ENCODE assay signal across 9 mouse cellular contexts in genomic region chr7:141562852-141563427, GRCm38 (mm10). TPM values are rescaled to one million over a fixed set of nuclear protein-coding genes. Genes with fewer than 3 reads are reported as not detected.
DNase-seq lines count a peak whose midpoint lies in the region; ATAC-seq and TF ChIP-seq lines count a peak whose summit lies in the region.
"Had no signal": no experiment of that assay in that cellular context is flagged by ENCODE, and none has a peak within 500 bp of the region (broad histone marks: within the 10 kb centered on the region; RNA-seq: fewer than 3 reads in every experiment).

No protein-coding gene starts in this region.

- no peaks in the 10 kb centered on the region for H3K36me3 ChIP-seq in hindbrain, postnatal 0 days (ENCODE audit: insufficient read depth, low read length)
- no peaks in the 10 kb centered on the region for H3K36me3 ChIP-seq in midbrain, embryonic 11.5 days (ENCODE audit: control insufficient read depth, insufficient read depth, low read length)
- H3K36me3 ChIP-seq: G1E had no signal

- peak overlapping the region; percentile 95 for H3K4me3 ChIP-seq in hindbrain, postnatal 0 days (ENCODE audit: low read length)
- H3K4me3 ChIP-seq in midbrain, embryonic 11.5 days (ENCODE audit: low read depth, low read length), result peak overlapping the region; percentile 96

- no peaks in the 10 kb centered on the region for H3K27me3 ChIP-seq in hindbrain, postnatal 0 days (ENCODE audit: insufficient read depth, low read length)
- no peaks in the 10 kb centered on the region for H3K27me3 ChIP-seq in midbrain, embryonic 11.5 days (ENCODE audit: control insufficient read depth, insufficient read depth, low read length)

- H3K9me3 ChIP-seq in hindbrain, postnatal 0 days (ENCODE audit: low read length), result no peaks in the 10 kb centered on the region
- H3K9me3 ChIP-seq in midbrain, embryonic 11.5 days (ENCODE audit: control insufficient read depth, low read length), result no peaks in the 10 kb centered on the region
- H3K9me3 ChIP-seq: G1E had no signal

- intact Hi-C loops in left cerebral cortex, postnatal 14 days (cut with DNase I), result loop anchor here (1.0 kb wide), 1 partner anchor 45 kb away; no protein-coding TSS in a partner anchor

- peak; percentile 39 for ATAC-seq in hindbrain, postnatal 0 days
- ATAC-seq in midbrain, embryonic 11.5 days (ENCODE audit: low FRiP score), result no peak; the same call in 1 of the 2 replicates

- peak overlapping the region; percentile 91 for H3K4me2 ChIP-seq in hindbrain, postnatal 0 days (ENCODE audit: low read depth, low read length)
- peak overlapping the region; percentile 68 for H3K4me2 ChIP-seq in midbrain, embryonic 11.5 days

- peak overlapping the region; percentile 89 for H3K27ac ChIP-seq in hindbrain, postnatal 0 days
- H3K27ac ChIP-seq in midbrain, embryonic 11.5 days (ENCODE audit: low read depth, low read length), result no peak overlapping the region

- 1% methylated on average over 21 of the region's 21 CpGs for WGBS in hindbrain, postnatal 0 days
- under 1% methylated on average over 21 of the region's 21 CpGs for WGBS in midbrain, embryonic 11.5 days

- DNase-seq in layer of hippocampus, adult 11-12 months (ENCODE audit: low spot score), result peak; percentile 51
- DNase-seq in layer of hippocampus, adult 9-10 months (ENCODE audit: low spot score), result no peak
- peak; percentile 44 to 57 for DNase-seq in cerebellum, postnatal 36 days
- DNase-seq in gastrocnemius, adult 8-10 months (ENCODE audit: low spot score in 2 of 2), result peak; percentile 43 to 46
- peak; percentile 66 for DNase-seq in hindbrain, postnatal 0 days (ENCODE audit: low spot score)
- peak; percentile 34 for DNase-seq in left cerebral cortex, postnatal 14 days (ENCODE audit: low spot score in 2 of 2)
- DNase-seq in midbrain, embryonic 11.5 days (ENCODE audit: low spot score, missing footprints), result peak; percentile 94
- peak; percentile 57 to 61 for DNase-seq in spleen, postnatal 10 days (ENCODE audit: low spot score in 2 of 2)

- no peak for TF ChIP-seq CTCF in hindbrain, postnatal 0 days (IDR thresholded peaks at IDR 0.05; ENCODE audit: low read depth)

- H3K4me1 ChIP-seq in hindbrain, postnatal 0 days (ENCODE audit: insufficient read depth, low read length), result peaks cover 14% of the 10 kb centered on the region
- peaks cover 13% of the 10 kb centered on the region for H3K4me1 ChIP-seq in midbrain, embryonic 11.5 days (ENCODE audit: control insufficient read depth, insufficient read depth, low read length)

- peak overlapping the region; percentile 94 for H3K9ac ChIP-seq in hindbrain, postnatal 0 days (replicated peaks; ENCODE audit: low read length)
- H3K9ac ChIP-seq in midbrain, embryonic 11.5 days (ENCODE audit: low read length), result peak overlapping the region; percentile 94

RNA-seq across cellular contexts. Expression of gene Ap2a2, which starts 1.0 kb away (rescaled TPM):
- 10 to 100 TPM; 54.7 to 64.8 (median 63.0) TPM for total RNA-seq in gastrocnemius, adult 8-10 months (2022)
- total RNA-seq in hindbrain, postnatal 0 days (2014; rRNA removed), result 209 and 214 TPM in 2 replicates
- 110 and 115 TPM in 2 replicates for polyA plus RNA-seq in hindbrain, postnatal 0 days (2015; fragmentation: Nextera tagmentation; extraction: Ambion mirVana)
- total RNA-seq in left cerebral cortex, postnatal 14 days (2021), result 100 to 1,000 TPM; 230 to 231 TPM
- 76.6 and 81.1 TPM in 2 replicates for polyA plus RNA-seq in midbrain, embryonic 11.5 days (2014; fragmentation: Nextera tagmentation; extraction: Ambion mirVana)

RNA-seq across cellular contexts. Expression of gene Chid1, which starts 23.3 kb away (rescaled TPM):
- 10 to 100 TPM in 3 of 4 experiments, 1 to 10 TPM in 1; 9.2 to 14.9 (median 13.0) TPM for total RNA-seq in gastrocnemius, adult 8-10 months (2022)
- total RNA-seq in hindbrain, postnatal 0 days (2014; rRNA removed), result 34.2 and 55.2 TPM in 2 replicates
- 47.8 and 48.3 TPM in 2 replicates for polyA plus RNA-seq in hindbrain, postnatal 0 days (2015; fragmentation: Nextera tagmentation; extraction: Ambion mirVana)
- 10 to 100 TPM; 72.0 to 73.5 TPM for total RNA-seq in left cerebral cortex, postnatal 14 days (2021)
- polyA plus RNA-seq in midbrain, embryonic 11.5 days (2014; fragmentation: Nextera tagmentation; extraction: Ambion mirVana), result 23.3 and 26.4 TPM in 2 replicates
